Mouse (Mus musculus): ENCODE data around the gene Brap. TPM values are rescaled to one million over a fixed set of nuclear protein-coding genes. Genes with fewer than 3 reads are reported as not detected.
"Not testable (repeated sequence)": the region's sequence is repeated elsewhere in the genome, so short reads cannot be mapped to it uniquely, and the experiment has no call there.

Gene Brap
- total and polyA plus RNA-seq, 2 experiments: 48.1 to 95.5 TPM

DNA sequence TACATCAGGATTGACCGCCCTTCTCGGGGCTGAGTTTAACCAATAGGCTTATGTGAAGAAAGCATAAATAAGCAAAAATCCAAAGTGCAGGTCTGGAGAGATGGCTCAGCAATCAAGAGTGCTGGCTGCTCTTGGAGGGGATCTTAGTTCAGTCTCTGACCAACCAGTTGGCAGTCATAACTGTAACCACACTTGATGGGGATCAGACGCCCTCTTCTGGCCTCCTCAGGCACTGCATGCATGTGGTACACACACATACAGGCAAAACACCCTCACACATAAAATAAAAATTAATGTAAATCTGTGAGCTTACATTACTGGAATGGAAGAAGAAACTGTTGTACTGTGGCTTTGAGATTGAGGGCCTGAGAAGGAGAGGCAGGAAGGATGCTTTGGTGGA is 10.0 kb downstream of the Brap start:
- Histone ChIP-seq H3K4me1 (ENCODE audit: control insufficient read depth, insufficient read depth, low read length) (peaks cover 20% of the 10 kb centered on the region), H3K4me3 (ENCODE audit: insufficient read depth, low read depth, low read length) (no peak overlapping the region), H3K27ac (replicated peaks; ENCODE audit: insufficient read depth, low read depth, low read length) (no peak overlapping the region), H3K27me3 (ENCODE audit: control insufficient read depth, insufficient read depth, low read length) (no peaks in the 10 kb centered on the region), H3K36me3 (ENCODE audit: control insufficient read depth, insufficient read depth, low read length) (peaks cover 69% of the 10 kb centered on the region), H3K9ac (ENCODE audit: low read depth, low read length) (no peak overlapping the region), H3K79me2 (ENCODE audit: control insufficient read depth, insufficient read depth, low read length) (peaks cover 14% of the 10 kb centered on the region; the same call in 1 of the 2 replicates)
- WGBS: 91% methylated on average over 3 of the region's 3 CpGs
- peak; percentile 70 for DNase-seq (ENCODE audit: extremely low read depth, low read depth, low spot score)
- no peak for TF ChIP-seq POLR2A (IDR thresholded peaks at IDR 0.05; ENCODE audit: extremely low read depth, insufficient read depth, low read length)
- peak; percentile 70 for TF ChIP-seq CTCF (IDR thresholded peaks at IDR 0.05; ENCODE audit: low read depth, low read length)

DNA sequence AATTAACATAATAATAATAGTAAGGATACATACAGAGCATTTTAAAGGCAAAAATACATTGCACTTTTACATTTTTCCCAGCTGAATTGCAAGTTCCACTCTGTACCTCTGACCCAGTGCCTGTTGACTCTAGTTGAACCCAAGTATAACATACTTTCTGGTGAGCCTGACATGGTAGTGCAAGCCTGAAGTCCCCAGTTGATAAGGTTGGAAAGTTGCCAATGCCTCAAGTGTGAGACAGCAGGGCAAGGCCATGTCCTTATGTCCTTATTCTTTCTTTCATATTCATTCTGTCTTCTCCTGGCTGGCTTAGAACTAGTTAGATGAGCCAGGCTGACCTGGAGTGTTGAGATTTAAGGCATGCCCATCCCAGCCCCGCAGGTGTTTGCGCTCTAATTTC is 21.9 kb downstream of the Brap start:
- TF ChIP-seq CTCF (IDR thresholded peaks at IDR 0.05; ENCODE audit: low read depth, low read length) (no peak), POLR2A (IDR thresholded peaks at IDR 0.05; ENCODE audit: extremely low read depth, insufficient read depth, low read length) (no peak)
- no peak for DNase-seq (ENCODE audit: extremely low read depth, low read depth, low spot score)

GRCm38 (mm10) chr5:121685495-121685894 is 25.1 kb downstream of the Brap start:
- no peak overlapping the region for H3K4me3 ChIP-seq (ENCODE audit: insufficient read depth, low read depth, low read length)
- no peaks in the 10 kb centered on the region for H3K27me3 ChIP-seq (ENCODE audit: control insufficient read depth, insufficient read depth, low read length)
- H3K9ac ChIP-seq (ENCODE audit: low read depth, low read length): peak overlapping the region; percentile 62
- H3K4me1 ChIP-seq (ENCODE audit: control insufficient read depth, insufficient read depth, low read length): peaks cover 48% of the 10 kb centered on the region
- DNase-seq (ENCODE audit: extremely low read depth, low read depth, low spot score): peak; percentile 67
- H3K27ac ChIP-seq (replicated peaks; ENCODE audit: insufficient read depth, low read depth, low read length): peak overlapping the region; percentile 82
- WGBS: 40% methylated on average over 6 of the region's 6 CpGs
- no peak for TF ChIP-seq CTCF (IDR thresholded peaks at IDR 0.05; ENCODE audit: low read depth, low read length)
- no peak for TF ChIP-seq POLR2A (IDR thresholded peaks at IDR 0.05; ENCODE audit: extremely low read depth, insufficient read depth, low read length)
- no peaks in the 10 kb centered on the region; the same call in 1 of the 2 replicates for H3K79me2 ChIP-seq (ENCODE audit: control insufficient read depth, insufficient read depth, low read length)
- H3K36me3 ChIP-seq (ENCODE audit: control insufficient read depth, insufficient read depth, low read length): peaks cover 55% of the 10 kb centered on the region

More for the DNA sequence above, 21.9 kb downstream of the Brap start:
- Histone ChIP-seq H3K9ac (ENCODE audit: low read depth, low read length) (no peak overlapping the region), H3K27ac (replicated peaks; ENCODE audit: insufficient read depth, low read depth, low read length) (no peak overlapping the region), H3K4me1 (ENCODE audit: control insufficient read depth, insufficient read depth, low read length) (peaks cover 25% of the 10 kb centered on the region), H3K79me2 (ENCODE audit: control insufficient read depth, insufficient read depth, low read length) (peaks cover 3% of the 10 kb centered on the region; the same call in 1 of the 2 replicates), H3K4me3 (ENCODE audit: insufficient read depth, low read depth, low read length) (no peak overlapping the region), H3K27me3 (ENCODE audit: control insufficient read depth, insufficient read depth, low read length) (no peaks in the 10 kb centered on the region), H3K36me3 (ENCODE audit: control insufficient read depth, insufficient read depth, low read length) (peaks cover 83% of the 10 kb centered on the region)
- 97% methylated on average over 2 of the region's 2 CpGs for WGBS

GRCm38 (mm10) chr5:121686113-121686898 is 25.9 kb downstream of the Brap start:
- Histone ChIP-seq H3K27ac (replicated peaks; ENCODE audit: insufficient read depth, low read depth, low read length) (peak overlapping the region; percentile 90), H3K36me3 (ENCODE audit: control insufficient read depth, insufficient read depth, low read length) (peaks cover 47% of the 10 kb centered on the region)
- WGBS: 8% methylated on average over 15 of the region's 15 CpGs

GRCm38 (mm10) chr5:121690482-121691211 is 30.3 kb downstream of the Brap start:
- peak overlapping the region; percentile 64 for H3K9ac ChIP-seq (ENCODE audit: low read depth, low read length)
- 9% methylated on average over 7 of the region's 7 CpGs for WGBS

More at GRCm38 (mm10) chr5:121686113-121686898, 25.9 kb downstream of the Brap start:
- no peak overlapping the region for H3K4me3 ChIP-seq (ENCODE audit: insufficient read depth, low read depth, low read length)
- TF ChIP-seq CTCF (IDR thresholded peaks at IDR 0.05; ENCODE audit: low read depth, low read length) (peak; percentile 43), POLR2A (IDR thresholded peaks at IDR 0.05; ENCODE audit: extremely low read depth, insufficient read depth, low read length) (no peak)
- H3K27me3 ChIP-seq (ENCODE audit: control insufficient read depth, insufficient read depth, low read length): no peaks in the 10 kb centered on the region
- H3K79me2 ChIP-seq (ENCODE audit: control insufficient read depth, insufficient read depth, low read length): no peaks in the 10 kb centered on the region; the same call in 1 of the 2 replicates
- DNase-seq (ENCODE audit: extremely low read depth, low read depth, low spot score): peak; percentile 95
- H3K4me1 ChIP-seq (ENCODE audit: control insufficient read depth, insufficient read depth, low read length): peaks cover 48% of the 10 kb centered on the region
- peak overlapping the region; percentile 62 for H3K9ac ChIP-seq (ENCODE audit: low read depth, low read length)

DNA sequence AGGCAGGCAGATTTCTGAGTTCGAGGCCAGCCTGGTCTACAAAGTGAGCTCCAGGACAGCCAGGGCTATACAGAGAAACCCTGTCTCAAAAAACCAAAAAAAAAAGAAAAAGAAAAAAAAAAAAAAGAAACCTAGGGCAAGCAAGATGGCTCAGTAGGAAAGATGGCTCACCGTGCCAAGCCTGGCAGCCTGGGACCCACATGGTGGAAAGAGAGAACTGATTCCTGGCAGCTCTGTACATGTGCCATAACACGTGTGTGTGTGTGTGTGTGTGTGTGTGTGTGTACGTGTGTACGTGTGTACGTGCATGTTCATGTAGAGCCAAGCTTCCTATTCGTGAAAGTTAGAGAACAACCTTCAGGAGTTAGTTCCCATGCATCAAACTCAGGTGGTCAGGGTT is 31.1 kb downstream of the Brap start:
- Histone ChIP-seq H3K27ac (replicated peaks; ENCODE audit: insufficient read depth, low read depth, low read length) (peak overlapping the region; percentile 49), H3K4me1 (ENCODE audit: control insufficient read depth, insufficient read depth, low read length) (peaks cover 38% of the 10 kb centered on the region)
- not testable (repeated sequence) for H3K9ac ChIP-seq (ENCODE audit: low read depth, low read length); H3K4me3 ChIP-seq (ENCODE audit: insufficient read depth, low read depth, low read length); DNase-seq (ENCODE audit: extremely low read depth, low read depth, low spot score); H3K79me2 ChIP-seq (ENCODE audit: control insufficient read depth, insufficient read depth, low read length); H3K27me3 ChIP-seq (ENCODE audit: control insufficient read depth, insufficient read depth, low read length); H3K36me3 ChIP-seq (ENCODE audit: control insufficient read depth, insufficient read depth, low read length)
- WGBS: 85% methylated on average over 7 of the region's 7 CpGs

More at GRCm38 (mm10) chr5:121690482-121691211, 30.3 kb downstream of the Brap start:
- Histone ChIP-seq H3K27me3 (ENCODE audit: control insufficient read depth, insufficient read depth, low read length) (no peaks in the 10 kb centered on the region), H3K27ac (replicated peaks; ENCODE audit: insufficient read depth, low read depth, low read length) (peak overlapping the region; percentile 90), H3K4me3 (ENCODE audit: insufficient read depth, low read depth, low read length) (no peak overlapping the region; the same call in 1 of the 2 replicates), H3K36me3 (ENCODE audit: control insufficient read depth, insufficient read depth, low read length) (peaks cover 9% of the 10 kb centered on the region; the same call in 1 of the 2 replicates), H3K79me2 (ENCODE audit: control insufficient read depth, insufficient read depth, low read length) (no peaks in the 10 kb centered on the region; the same call in 1 of the 2 replicates), H3K4me1 (ENCODE audit: control insufficient read depth, insufficient read depth, low read length) (peaks cover 37% of the 10 kb centered on the region)
- DNase-seq (ENCODE audit: extremely low read depth, low read depth, low spot score): peak; percentile 100
- no peak for TF ChIP-seq CTCF (IDR thresholded peaks at IDR 0.05; ENCODE audit: low read depth, low read length)
- 0 out of 2 replicates have a peak, but pooled peaks have one; percentile 41 for TF ChIP-seq POLR2A (IDR thresholded peaks at IDR 0.05; ENCODE audit: extremely low read depth, insufficient read depth, low read length)

Measured in liver, adult 2 months (tissue).